In genomic region chr2:106318695-106319266, GRCm38 (mm10) we compare ENCODE assay signal across 10 mouse cellular contexts.
DNase-seq lines count a peak whose midpoint lies in the region; ATAC-seq and TF ChIP-seq lines count a peak whose summit lies in the region.
"Had no signal": no experiment of that assay in that cellular context is flagged by ENCODE, and none has a peak within 500 bp of the region (broad histone marks: within the 10 kb centered on the region; RNA-seq: fewer than 3 reads in every experiment).

No protein-coding gene starts in this region.

- peak; percentile 44 to 60 for DNase-seq in cerebellum, postnatal 14 days
- DNase-seq in left cerebral cortex, postnatal 4 days, result peak; percentile 11
- DNase-seq in left cerebral cortex, adult 9 months (ENCODE audit: low spot score in 2 of 2), result no peak
- DNase-seq in forebrain, embryonic 14.5 days (ENCODE audit: low spot score), result peak; percentile 80
- DNase-seq in midbrain, postnatal 0 days (ENCODE audit: low spot score), result peak; percentile 87
- no peak for DNase-seq in gastrocnemius, postnatal 36 days
- DNase-seq: layer of hippocampus, adult 9-11 months; liver, embryonic 13.5 days had no signal

- H3K4me2 ChIP-seq in forebrain, embryonic 14.5 days (ENCODE audit: low read length), result no peak overlapping the region
- no peak overlapping the region for H3K4me2 ChIP-seq in midbrain, postnatal 0 days (ENCODE audit: low read depth, low read length, poor library complexity, severe bottlenecking)
- H3K4me2 ChIP-seq: liver, embryonic 13.5 days had no signal

- intact Hi-C loops in left cerebral cortex, postnatal 4 days (cut with DNase I), result loop anchor here (5.0 to 10.0 kb wide), 2 partner anchors 981 to 1064 kb away; no protein-coding TSS in a partner anchor
- intact Hi-C loops in gastrocnemius, postnatal 36 days (cut with DNase I), result no loop called here

- peak; percentile 85 for TF ChIP-seq CTCF in midbrain, postnatal 0 days (IDR thresholded peaks at IDR 0.05)

- no peak overlapping the region for H3K9ac ChIP-seq in forebrain, embryonic 14.5 days (ENCODE audit: low read length)
- no peak overlapping the region for H3K9ac ChIP-seq in midbrain, postnatal 0 days (replicated peaks; ENCODE audit: low read length, poor library complexity, severe bottlenecking)
- H3K9ac ChIP-seq: liver, embryonic 13.5 days had no signal

- H3K36me3 ChIP-seq in forebrain, embryonic 14.5 days (ENCODE audit: control insufficient read depth, insufficient read depth, low read length), result no peaks in the 10 kb centered on the region
- H3K36me3 ChIP-seq in midbrain, postnatal 0 days (ENCODE audit: insufficient read depth, low read length), result no peaks in the 10 kb centered on the region
- H3K36me3 ChIP-seq: liver, embryonic 13.5 days had no signal

- ATAC-seq in cerebellum, adult (ENCODE audit: insufficient number of reproducible peaks, low FRiP score, low TSS enrichment), result no peak; the same call in 1 of the 2 replicates
- peak; percentile 65 for ATAC-seq in forebrain, embryonic 14.5 days
- no peak for ATAC-seq in midbrain, postnatal 0 days (ENCODE audit: low FRiP score)
- no peak for ATAC-seq in monocyte, adult 5-6 weeks (replicated peaks; ENCODE audit: insufficient number of reproducible peaks, low FRiP score, low TSS enrichment, poor library complexity, severe bottlenecking)

- H3K9me3 ChIP-seq in forebrain, embryonic 14.5 days (replicated peaks; ENCODE audit: control insufficient read depth, low read length), result no peaks in the 10 kb centered on the region
- no peaks in the 10 kb centered on the region for H3K9me3 ChIP-seq in midbrain, postnatal 0 days (ENCODE audit: low read length)
- H3K9me3 ChIP-seq: liver, embryonic 13.5 days had no signal

- H3K4me3 ChIP-seq in forebrain, embryonic 14.5 days (ENCODE audit: low read depth, low read length), result no peak overlapping the region
- no peak overlapping the region for H3K4me3 ChIP-seq in midbrain, postnatal 0 days (ENCODE audit: low read depth, low read length)
- H3K4me3 ChIP-seq: liver, embryonic 13.5 days had no signal

- H3K27me3 ChIP-seq in forebrain, embryonic 14.5 days (replicated peaks; ENCODE audit: control insufficient read depth, insufficient read depth, low read length), result no peaks in the 10 kb centered on the region
- no peaks in the 10 kb centered on the region for H3K27me3 ChIP-seq in midbrain, postnatal 0 days (ENCODE audit: insufficient read depth, low read length)
- H3K27me3 ChIP-seq: liver, embryonic 13.5 days had no signal

- no peaks in the 10 kb centered on the region for H3K4me1 ChIP-seq in forebrain, embryonic 14.5 days (ENCODE audit: control insufficient read depth, insufficient read depth, low read length)
- H3K4me1 ChIP-seq in midbrain, postnatal 0 days (ENCODE audit: insufficient read depth, low read length), result no peaks in the 10 kb centered on the region
- H3K4me1 ChIP-seq: liver, embryonic 13.5 days had no signal

- 75% methylated on average over 3 of the region's 3 CpGs for WGBS in forebrain, embryonic 14.5 days
- 80% methylated on average over 3 of the region's 3 CpGs for WGBS in midbrain, postnatal 0 days

- no peak overlapping the region for H3K27ac ChIP-seq in forebrain, embryonic 14.5 days (ENCODE audit: low read depth, low read length)
- H3K27ac ChIP-seq in midbrain, postnatal 0 days (ENCODE audit: low read depth, low read length), result no peak overlapping the region
- H3K27ac ChIP-seq: liver, embryonic 13.5 days had no signal

Comparison
In these comparisons a context has a peak if more than half of its experiments do, and no peak if none do; other contexts are left out.
1. DNase-seq: peak in cerebellum, postnatal 14 days (2 of 2), left cerebral cortex, postnatal 4 days (single experiment), forebrain, embryonic 14.5 days (single experiment) and midbrain, postnatal 0 days (single experiment); none in left cerebral cortex, adult 9 months (0 of 2) and gastrocnemius, postnatal 36 days (0 of 2).